Mouse (Mus musculus): ENCODE results near the gene Slc35f6. TPM values are rescaled to one million over a fixed set of nuclear protein-coding genes. Genes with fewer than 3 reads are reported as not detected.
"Not testable (repeated sequence)": the region's sequence is repeated elsewhere in the genome, so short reads cannot be mapped to it uniquely, and the experiment has no call there.

The Slc35f6 gene
- total RNA-seq, 2 experiments from 2014 or later = 35.1 to 38.5 TPM

DNA sequence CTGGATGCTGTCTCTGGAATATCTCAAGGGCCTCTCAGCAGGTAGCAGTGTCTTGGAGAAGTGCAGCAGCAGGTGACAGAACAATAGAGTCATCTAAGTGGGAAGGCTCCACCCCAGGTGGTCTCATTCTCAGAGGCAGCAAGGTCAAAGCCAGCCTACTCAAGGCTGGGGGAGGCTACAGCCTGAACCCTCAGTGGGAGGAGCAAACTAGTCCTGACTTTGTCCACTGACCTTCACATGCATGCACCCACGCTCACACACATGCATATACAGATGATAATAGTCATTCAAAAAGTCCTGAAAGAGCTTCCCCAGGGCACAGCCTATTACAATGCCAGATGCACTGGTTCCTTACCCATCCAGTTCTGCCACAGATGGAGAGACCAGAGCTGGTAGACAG, 12.5 kb downstream of the Slc35f6 start:
- DNase-seq = no peak

DNA sequence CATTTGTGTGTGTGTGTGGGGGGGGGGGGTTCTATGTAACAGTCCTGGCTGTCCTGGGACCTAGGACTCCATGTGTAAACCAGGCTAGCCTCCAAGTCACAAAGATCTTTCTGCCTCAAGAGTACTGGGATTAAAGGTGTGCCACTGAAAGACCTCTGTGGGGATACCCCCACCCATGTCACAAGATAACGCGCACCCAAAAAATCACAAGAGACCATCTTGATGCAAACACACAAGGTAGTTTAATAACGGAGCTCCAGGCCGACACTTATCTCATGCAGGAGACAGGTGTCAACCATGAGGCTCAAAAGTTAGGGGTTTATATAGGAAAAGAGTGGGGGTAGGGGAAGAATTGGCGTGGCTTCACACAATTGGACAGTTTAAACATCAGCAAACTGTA, 13.1 kb downstream of the Slc35f6 start:
- no peak for DNase-seq

DNA sequence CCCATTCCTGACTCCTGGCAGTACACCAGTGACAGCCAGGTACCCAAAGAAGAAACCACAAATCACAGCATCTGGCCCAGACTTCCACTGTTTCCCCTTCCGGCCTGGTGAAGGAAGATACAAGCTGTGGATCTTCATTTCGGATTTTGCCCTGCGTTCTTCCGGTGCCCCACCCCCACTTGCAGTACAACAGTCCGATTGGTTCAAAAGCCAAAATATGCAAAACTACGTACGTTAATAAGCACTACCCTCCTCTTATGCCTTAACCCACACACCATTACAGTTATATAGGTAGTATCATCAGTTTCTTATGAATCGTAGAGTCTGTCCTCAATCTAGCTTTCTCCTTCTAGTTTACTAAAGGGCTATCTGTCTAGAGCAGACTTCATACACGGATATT, 17.6 kb downstream of the Slc35f6 start:
- no peak for DNase-seq

DNA sequence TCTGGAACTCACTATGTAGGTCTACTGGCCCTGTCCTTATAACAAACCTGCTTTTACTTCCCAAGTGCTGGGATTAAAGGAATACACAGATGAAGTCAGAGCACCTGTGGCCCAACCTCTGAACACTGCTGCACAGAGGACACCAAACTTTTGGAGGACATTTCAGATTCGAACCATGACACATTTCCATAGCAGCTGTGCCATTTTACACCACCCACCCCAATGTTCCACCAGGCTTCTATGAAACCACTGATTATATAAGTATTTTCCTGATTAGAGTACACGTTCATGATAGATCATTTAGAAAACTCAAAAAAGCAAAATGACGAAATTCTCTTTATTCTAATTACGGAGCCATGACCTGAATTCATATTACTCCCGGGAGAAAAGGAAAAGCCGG, 18.2 kb downstream of the Slc35f6 start:
- no peak for DNase-seq

DNA sequence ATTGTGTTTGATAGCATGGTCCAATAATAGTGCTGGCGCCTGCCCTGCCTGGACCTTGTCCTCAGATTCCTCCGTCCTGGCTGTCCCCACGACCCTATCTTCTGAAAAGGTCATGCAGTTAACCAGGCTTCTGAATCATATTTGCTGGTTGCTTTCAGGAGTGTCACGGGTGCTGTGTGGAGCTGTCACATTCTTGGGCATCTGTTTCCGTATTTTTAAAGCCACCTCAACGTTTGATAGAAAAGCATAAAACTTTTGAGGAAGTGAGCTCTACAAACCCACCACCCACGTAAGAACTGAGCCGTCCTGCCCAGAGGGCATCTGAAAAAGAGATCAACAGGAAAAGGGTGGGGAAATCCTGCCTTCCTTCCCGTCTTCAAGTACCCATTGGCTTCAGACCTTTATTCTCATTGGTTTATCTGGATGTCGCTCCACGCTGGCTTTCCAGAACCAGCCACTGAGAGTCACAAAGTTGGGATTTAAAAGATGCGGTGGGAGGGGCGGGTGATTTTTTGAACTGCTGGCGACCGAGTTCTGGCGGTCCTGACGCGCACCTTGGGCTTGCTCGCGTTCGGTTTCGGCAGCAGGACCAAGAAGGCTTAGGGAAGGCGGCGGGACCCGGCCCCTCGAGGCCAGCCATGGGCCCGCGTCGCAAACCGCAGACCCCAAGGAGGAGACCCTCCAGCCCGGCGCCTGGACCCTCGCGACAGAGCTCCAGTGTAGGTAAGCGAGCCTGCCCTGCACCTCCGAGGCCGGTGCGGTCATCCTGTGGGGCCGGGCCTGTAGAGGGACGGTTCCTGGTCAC, 18.9 kb downstream of the Slc35f6 start, which contains the start of gene Cenpa:
Cenpa (plus strand) TSS at position 387 of the 805 bp plus-strand sequence.
- DNase-seq = peak; percentile 88

DNA sequence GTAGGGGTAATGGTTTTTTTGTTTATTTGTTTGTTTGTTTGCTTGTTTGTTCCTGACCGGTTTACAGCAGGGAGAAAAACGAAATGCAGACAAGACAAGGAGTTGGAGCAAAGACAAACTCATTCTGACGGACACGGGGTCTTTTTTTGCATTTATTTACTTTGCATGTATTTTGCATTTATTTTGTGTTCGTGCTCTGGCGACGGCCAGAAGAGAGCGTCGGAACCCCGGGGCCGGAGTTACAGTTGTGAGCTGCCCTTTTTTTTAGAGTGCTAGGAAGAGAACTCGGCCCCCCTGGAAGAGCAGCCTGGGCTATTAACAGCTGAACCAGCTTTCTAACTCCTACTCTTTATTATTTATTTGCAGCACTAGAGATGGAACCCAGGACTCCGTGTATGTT, 19.5 kb downstream of the Slc35f6 start:
- DNase-seq = no peak

DNA sequence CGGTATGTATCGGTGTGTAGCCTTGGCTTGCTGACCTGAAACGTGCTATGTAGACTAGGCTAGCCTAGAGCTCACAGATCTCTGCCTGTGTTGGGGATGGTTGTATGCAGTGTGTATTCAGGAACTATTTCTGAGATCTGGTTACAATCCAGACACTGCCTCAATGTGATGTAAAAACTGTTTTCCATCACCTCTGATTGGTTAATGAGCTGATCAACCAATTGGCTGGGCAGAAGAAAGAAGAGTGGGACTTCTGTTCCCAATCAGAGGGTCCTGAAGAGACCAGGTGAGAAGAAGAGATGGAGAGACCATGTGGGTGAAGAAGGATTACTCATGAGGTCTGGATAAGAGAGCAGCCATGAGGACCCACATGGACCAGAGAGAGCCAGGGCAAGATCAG, 20.0 kb downstream of the Slc35f6 start:
- DNase-seq = no peak

DNA sequence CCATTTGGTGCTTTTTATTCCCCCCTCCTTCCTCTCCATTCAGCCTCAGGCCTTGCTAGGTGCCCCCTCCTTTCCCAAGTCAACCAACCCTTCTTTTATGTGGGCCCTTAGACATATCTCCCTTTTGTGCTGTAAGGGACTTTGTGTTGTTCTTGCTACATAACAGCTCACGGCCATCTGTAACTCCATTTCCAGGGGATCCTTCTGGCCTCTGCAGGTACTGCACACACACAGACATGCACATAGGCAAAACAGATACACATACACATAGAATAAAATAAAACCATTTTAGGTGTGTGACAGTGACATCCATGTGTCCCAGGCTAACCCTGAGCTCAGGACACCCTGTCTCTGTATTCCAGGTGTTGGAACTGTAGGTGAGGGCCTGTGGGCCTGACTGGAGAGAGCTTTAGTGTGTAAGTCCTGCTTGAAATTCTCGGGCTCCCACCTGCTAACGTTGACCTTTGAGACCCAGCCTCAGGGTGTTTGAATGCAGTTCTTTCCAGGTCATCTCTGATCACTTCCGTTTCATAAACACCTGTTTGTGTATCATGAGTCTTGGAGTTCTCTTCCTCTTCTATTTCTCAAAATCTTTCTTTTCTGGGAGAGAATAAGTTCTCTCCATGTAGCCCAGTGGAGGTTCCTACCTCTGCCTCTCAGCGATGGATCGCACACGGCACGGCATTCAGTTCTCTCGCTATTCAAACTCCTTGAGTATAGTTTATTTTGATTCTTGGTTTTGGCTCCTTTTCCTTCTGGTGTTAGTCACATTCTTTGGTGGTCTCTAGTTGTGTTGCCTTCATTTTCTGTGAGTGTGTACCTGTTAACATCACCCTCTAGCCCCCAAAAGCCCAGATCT, 21.1 kb downstream of the Slc35f6 start:
- no peak for DNase-seq

DNA sequence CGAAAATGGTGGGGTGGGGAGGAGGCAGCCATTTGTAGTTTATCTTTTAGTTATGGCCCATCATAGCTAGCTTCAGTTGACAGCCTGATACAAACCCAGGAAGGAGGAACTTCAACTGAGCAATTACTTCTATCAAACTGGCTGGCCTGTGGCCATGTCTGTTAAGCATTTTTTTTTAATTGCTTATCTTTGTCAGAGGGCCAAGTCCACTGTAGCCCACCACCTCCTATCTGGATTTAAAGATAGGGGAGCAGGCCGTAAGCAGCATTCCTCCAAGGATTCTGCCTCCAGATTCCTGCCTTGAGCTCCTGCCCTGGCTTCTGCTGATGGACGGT, 21.7 kb downstream of the Slc35f6 start:
- DNase-seq = no peak

DNA sequence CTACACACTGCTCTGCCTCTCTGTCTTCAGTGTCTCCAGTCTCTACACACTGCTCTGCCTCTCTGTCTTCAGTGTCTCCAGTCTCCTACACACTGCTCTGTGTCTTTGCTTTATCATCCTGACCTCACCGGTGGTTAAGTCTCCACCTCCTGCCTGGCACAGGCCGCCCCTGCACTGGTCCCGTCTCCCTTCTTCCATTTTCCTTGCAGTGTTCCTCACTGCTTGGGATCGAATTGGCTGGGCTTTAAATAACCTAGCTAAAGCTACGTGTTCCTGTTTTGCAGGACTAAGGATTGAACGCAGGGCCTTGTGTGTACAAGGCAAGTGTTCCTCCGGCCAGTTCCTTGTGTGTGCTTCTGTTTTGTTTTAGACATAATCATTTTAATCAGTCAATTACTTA, 22.4 kb downstream of the Slc35f6 start:
- no peak for DNase-seq

DNA sequence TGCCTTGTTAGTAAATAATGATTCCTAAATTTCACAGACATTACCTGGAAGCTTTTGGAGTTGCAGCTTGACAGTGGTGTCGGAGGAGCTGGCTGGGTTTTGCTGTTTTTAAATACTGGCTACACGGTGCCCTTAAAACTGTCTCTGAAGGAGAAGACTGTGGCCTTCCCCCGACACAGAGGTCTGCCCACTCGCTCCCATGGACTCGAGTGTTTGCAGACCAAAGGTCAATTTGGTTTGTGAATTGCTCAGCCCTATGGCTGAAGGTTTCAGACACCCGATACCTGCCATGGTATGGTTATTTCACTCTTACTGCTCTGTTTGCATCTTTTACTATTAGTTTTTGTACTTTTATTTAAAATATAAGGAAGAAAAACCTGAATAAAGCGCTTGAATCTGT, 26.3 kb downstream of the Slc35f6 start:
- DNase-seq = no peak

DNA sequence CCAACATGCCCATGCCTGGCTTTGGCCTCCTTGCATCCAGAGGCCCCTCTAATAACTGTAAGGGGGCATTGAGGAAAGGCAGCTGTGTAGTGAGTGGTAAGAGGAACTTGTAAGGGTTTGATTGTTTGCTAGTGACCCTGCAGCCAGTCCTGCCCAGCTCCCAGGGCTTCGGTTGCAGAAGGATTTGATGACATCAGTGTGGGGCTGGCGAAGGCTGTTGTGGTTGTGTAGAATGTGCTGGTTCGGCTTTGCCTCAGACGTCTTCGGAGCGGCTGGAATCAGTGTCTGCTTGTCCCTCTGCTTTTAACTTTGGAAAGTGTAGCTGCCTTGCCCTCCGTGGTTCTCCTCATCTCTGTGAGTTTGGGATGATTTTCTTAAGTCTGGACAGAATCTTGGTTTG, 29.1 kb downstream of the Slc35f6 start:
- no peak for DNase-seq

DNA sequence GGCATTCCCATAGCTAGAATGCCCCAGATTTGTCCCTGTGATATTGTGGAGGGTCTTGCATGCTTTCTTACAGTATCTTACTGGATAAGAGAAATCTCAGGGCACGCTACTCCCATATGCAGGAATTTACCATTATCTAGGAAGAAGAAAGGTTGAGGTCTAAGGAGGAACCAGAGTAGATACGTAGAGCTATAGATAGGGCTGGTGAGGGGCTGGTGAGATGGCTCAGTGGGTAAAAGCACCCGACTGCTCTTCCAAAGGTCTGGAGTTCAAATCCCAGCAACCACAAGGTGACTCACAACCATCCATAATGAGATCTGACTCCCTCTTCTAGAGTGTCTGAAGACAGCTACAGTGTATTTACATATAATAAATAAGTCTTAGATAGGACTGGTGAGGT, 30.3 kb downstream of the Slc35f6 start:
- DNase-seq = not testable (repeated sequence)

DNA sequence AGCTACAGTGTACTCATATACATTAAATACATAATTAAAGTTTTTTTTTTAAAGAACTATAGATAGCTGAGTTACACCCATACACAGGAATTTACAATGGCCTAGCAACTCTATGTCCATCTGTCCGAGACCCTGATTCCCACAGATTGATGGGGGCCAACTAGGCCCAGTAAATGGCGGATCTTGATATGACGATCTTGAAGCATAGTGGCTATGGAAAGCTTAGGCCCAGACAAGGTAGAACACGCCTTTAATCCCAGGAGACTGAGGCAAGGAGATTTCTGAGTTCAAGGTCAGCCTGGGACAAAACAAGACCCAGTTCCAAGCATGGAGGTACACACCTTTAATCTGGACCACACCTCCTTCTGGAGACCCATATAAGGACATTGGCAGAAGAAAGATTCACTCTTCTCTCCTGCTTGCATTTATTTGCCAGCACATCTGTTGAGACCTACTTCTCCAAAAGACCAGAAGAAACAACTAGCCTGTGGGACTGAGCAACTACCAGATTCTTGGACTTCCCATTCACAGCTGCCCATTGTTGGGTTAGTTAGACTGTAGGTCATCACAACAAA, 31.1 kb downstream of the Slc35f6 start:
- no peak for DNase-seq

DNA sequence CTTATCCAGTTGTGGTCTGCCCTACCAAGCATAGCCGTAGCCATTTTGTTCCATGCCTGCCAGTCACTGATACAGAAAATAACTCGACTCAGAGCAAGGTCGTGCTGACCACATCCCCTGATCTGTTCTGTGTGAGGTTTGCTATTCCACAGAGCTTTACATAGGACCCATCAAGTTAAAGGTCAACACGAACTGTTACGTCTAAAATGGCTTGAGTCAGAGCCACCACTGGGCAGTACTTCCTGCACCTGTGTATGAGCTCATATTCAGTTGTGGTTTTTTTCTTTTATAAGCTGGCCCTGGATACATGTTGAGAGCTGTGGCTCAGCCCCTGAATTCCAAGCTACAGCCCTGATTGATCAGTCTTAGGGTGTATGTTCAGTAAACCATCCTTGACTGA, 31.9 kb downstream of the Slc35f6 start:
- DNase-seq = no peak

DNA sequence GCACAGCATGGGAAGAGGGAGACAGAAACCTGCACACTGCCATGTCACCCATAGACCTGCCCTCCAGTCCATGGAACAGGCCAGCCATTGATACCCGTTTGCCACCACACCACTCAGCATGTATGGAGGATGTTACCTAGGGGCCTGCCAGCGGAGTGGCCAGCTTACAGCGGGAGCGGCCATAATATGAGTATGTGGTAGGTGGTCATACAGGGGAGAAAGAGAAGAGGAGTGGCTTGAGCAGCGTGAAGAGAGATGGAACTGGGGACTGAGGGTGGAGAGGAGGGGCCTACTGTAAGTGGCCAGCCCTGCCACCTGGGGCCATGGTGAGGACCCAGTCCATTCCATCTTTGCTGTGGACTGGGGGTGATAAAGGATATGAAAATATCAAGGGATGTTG, 34.2 kb downstream of the Slc35f6 start:
- no peak for DNase-seq

DNA sequence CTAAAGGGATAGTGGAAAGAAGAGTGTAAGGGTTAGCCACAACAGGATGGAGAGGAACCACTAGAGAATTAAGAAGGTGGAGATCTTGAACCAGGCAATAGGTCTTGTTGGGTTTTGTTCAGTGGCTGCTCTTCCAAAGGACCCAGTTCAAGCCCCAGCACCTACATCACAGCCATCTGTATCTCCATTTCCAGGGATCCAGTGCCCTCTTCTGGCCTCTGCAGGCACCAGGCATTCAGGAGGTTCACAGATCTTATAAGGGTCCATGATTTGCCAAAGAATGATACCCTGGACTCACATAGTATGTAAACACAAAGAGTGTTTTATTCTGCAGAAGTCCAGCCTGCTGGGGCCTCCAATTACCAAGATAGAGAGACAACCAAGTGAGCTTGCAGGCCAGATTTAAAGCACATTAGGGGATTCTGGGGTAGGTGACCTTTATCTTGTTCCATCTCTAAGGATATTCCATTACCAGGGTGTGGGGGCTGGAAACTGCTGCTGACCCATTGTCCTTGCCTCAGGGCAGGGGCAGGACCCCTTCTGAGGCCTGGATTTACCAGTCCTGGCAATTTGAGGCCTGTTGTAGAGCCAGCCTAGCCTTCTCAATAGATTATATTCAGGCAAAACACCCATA, 35.4 kb downstream of the Slc35f6 start:
- no peak for DNase-seq

DNA sequence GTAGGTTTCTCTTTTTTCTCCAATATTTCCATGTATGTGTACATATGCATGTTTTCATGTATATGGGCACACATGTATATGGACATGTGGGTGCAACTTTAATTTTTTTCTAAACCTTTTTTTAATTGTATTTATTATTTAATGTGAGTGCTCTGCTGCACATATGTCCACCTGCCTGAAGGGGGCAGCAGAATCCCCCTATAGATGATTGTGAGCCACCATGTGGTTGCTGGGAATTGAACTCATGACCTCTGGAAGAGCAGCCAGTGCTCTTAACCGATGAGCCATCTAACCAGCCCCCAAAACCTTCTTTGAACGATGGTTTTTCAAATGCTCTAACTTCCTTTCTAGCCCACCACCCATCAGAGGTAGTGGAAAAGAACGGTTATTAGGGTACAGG, 36.3 kb downstream of the Slc35f6 start:
- DNase-seq = no peak

DNA sequence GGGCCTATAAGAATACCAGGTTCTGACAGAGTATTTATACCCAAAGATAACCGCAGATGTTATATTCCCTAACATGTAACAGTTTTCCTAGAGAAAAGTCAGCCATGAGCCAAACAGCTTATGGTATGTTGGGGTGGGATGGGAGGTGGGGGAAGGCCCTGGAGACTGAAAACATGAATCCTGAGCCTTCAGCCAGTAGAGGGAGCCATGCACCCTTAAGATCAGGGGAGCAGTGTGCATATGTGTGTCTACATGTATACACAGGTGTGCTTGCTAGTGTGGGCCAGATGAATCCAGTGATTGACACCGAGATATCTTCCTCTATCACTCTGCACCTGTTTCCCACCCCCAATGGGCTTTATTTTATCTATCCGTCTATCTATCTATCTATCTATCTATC, 39.0 kb downstream of the Slc35f6 start:
- no peak for DNase-seq

DNA sequence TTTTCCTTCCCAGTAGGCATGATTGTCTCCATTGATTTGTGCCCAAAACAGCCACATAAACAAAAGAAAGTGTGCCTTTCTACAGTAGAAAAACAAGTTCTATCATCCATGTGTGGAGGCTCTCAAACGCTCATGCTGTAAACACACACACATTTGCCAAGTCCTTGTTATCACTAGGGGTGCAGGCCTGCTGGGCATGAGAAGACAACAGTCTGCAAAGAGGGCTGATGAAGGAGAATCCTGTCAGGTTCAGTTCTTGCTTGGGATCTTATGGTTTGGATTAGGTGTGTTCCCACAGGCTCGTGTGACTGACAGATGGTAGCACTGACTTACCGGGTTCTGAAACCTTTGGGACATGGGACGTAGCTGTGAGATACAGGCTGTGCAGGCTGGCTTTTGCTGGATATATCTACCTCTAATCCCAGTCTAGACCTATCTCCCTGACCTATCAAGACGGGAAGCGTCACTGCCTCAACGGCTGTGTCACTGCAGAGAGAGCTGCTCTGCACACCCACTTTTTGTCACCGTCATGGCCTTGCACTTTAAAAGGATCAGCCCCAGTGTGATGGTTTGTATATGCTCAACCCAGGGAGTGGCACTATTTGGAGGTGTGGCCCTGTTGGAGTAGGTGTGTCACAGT, 52.7 kb downstream of the Slc35f6 start:
- DNase-seq = no peak

DNA sequence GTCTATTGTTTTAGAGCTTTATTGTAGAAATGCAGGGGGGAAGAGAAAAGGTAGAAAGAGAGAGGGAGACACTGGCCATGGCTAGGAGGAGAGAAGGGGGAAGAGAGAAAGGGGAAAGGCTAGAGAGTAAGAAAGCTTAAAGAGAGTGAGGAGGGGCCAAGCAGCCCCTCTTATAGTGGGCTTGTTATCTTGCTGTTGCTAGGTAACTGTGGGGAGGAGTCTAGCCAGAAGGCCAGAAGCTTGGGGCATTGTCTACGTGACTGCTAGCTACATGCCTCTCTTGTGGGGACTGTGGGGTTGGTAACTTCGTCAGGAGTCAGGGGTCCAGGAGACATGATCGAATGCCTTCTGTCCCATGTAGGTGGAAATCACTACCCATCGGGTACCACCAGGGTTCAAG, 53.6 kb downstream of the Slc35f6 start:
- not testable (repeated sequence) for DNase-seq

DNA sequence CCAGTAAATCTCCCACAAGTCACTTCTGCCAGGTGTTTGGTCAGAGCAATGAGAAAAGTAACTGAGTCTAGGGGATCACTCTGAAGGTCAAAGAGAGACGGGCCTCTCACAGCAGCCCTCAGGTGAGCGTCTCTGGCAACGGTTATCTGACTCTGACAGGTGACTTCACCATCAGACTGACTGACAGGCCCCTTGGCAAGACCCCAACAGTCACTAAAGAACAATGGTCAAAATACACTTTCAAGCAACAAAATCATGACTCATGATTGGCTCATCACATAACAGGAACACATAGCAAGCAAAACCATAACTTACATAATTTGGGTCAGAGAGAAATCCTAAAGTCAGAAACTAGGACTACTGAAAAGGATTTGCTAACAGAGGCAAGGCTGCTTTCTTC, 54.1 kb downstream of the Slc35f6 start:
- DNase-seq = no peak
